27 mouse cellular contexts compared by ENCODE assay signal in genomic region chr14:22940576-22940975, GRCm38 (mm10).
A peak's percentile ranks its signal among the peaks of the same experiment; 100 is the strongest.
DNase-seq lines count a peak whose midpoint lies in the region; ATAC-seq and TF ChIP-seq lines count a peak whose summit lies in the region.
"Had no signal": no experiment of that assay in that cellular context is flagged by ENCODE, and none has a peak within 500 bp of the region (broad histone marks: within the 10 kb centered on the region; RNA-seq: fewer than 3 reads in every experiment).

No protein-coding gene starts in this region.

- no peak for TF ChIP-seq RAD21 in MEL (IDR thresholded peaks at IDR 0.05; ENCODE audit: low read depth, low read length)

- no peak for ATAC-seq in heart, embryonic 12.5 days (ENCODE audit: insufficient number of reproducible peaks, low FRiP score)
- ATAC-seq in kidney, embryonic 15.5 days (replicated peaks; ENCODE audit: low FRiP score), result no peak
- ATAC-seq: forebrain, embryonic 14.5 days; forebrain, postnatal 0 days; hindbrain, postnatal 0 days; inflammation-experienced regulatory T-cells, adult 6 months had no signal

- H3K4me1 ChIP-seq in heart, embryonic 10.5 days, result peaks cover 15% of the 10 kb centered on the region
- peaks cover 12% of the 10 kb centered on the region for H3K4me1 ChIP-seq in heart, embryonic 12.5 days (replicated peaks)
- H3K4me1 ChIP-seq in kidney, embryonic 15.5 days, result peaks cover 17% of the 10 kb centered on the region
- peaks cover 4 to 18% of the 10 kb centered on the region in 2 experiments for H3K4me1 ChIP-seq in MEL (ENCODE audit: control insufficient read depth in 1 of 2, insufficient read depth in 2 of 2, low read length in 2 of 2)

- H3K79me2 ChIP-seq in MEL (ENCODE audit: control insufficient read depth, insufficient read depth, low read length, poor library complexity), result no peaks in the 10 kb centered on the region

- no peak overlapping the region for H3K4me3 ChIP-seq in heart, embryonic 10.5 days
- no peak overlapping the region for H3K4me3 ChIP-seq in heart, embryonic 12.5 days
- no peak overlapping the region for H3K4me3 ChIP-seq in kidney, embryonic 15.5 days (replicated peaks)
- H3K4me3 ChIP-seq in MEL (ENCODE audit: control insufficient read depth in 1 of 2, insufficient read depth in 1 of 2, low read depth in 2 of 2, low read length in 2 of 2), result no peak overlapping the region
- H3K4me3 ChIP-seq: embryonic facial prominence, embryonic 13.5 days; gastrocnemius, adult 2 months; heart, embryonic 13.5 days had no signal

- H3K27me3 ChIP-seq in heart, embryonic 10.5 days (ENCODE audit: insufficient read depth, poor library complexity, severe bottlenecking), result no peaks in the 10 kb centered on the region
- H3K27me3 ChIP-seq in heart, embryonic 12.5 days (replicated peaks), result no peaks in the 10 kb centered on the region; the same call in 1 of the 2 replicates
- no peaks in the 10 kb centered on the region for H3K27me3 ChIP-seq in kidney, embryonic 15.5 days
- no peaks in the 10 kb centered on the region for H3K27me3 ChIP-seq in MEL (ENCODE audit: control insufficient read depth in 1 of 2, insufficient read depth in 2 of 2, low read length in 2 of 2)
- H3K27me3 ChIP-seq: CH12.LX; embryonic facial prominence, embryonic 13.5 days; heart, embryonic 13.5 days had no signal

- H3K4me2 ChIP-seq in heart, embryonic 12.5 days, result no peak overlapping the region
- H3K4me2 ChIP-seq in kidney, embryonic 15.5 days, result no peak overlapping the region
- H3K4me2 ChIP-seq: embryonic facial prominence, embryonic 13.5 days; hindbrain, embryonic 14.5 days had no signal

- H3K27ac ChIP-seq in heart, embryonic 10.5 days, result peak overlapping the region; percentile 16; the same call in 1 of the 2 replicates
- no peak overlapping the region for H3K27ac ChIP-seq in heart, embryonic 12.5 days (ENCODE audit: poor library complexity, severe bottlenecking)
- H3K27ac ChIP-seq in kidney, embryonic 15.5 days, result 0 out of 2 replicates have a peak overlapping the region, but pooled peaks have one; percentile 22
- no peak overlapping the region for H3K27ac ChIP-seq in MEL (ENCODE audit: control insufficient read depth, low read depth, low read length)
- H3K27ac ChIP-seq: embryonic facial prominence, embryonic 13.5 days; gastrocnemius, adult 2 months; heart, embryonic 13.5 days; hindbrain, embryonic 14.5 days; hindbrain, postnatal 0 days had no signal

- TF ChIP-seq POLR2A in MEL (IDR thresholded peaks at IDR 0.05; ENCODE audit: control insufficient read depth in 1 of 2, insufficient read depth in 1 of 2, low read depth in 1 of 2, low read length in 2 of 2, poor library complexity in 1 of 2), result no peak

- H3K36me3 ChIP-seq in heart, embryonic 10.5 days, result no peaks in the 10 kb centered on the region
- H3K36me3 ChIP-seq in heart, embryonic 12.5 days, result no peaks in the 10 kb centered on the region
- no peaks in the 10 kb centered on the region for H3K36me3 ChIP-seq in kidney, embryonic 15.5 days
- peaks cover 0 to 7% of the 10 kb centered on the region in 2 experiments; a peak in 2 of 4 replicates for H3K36me3 ChIP-seq in MEL (ENCODE audit: control insufficient read depth in 1 of 2, insufficient read depth in 2 of 2, low read length in 2 of 2)
- H3K36me3 ChIP-seq: embryonic facial prominence, embryonic 13.5 days; G1E; heart, embryonic 13.5 days had no signal

- whole genome bisulfite sequencing in heart, embryonic 10.5 days, result 35% methylated on average over 2 of the region's 2 CpGs
- WGBS in heart, embryonic 12.5 days, result 28% methylated on average over 2 of the region's 2 CpGs
- 53% methylated on average over 2 of the region's 2 CpGs for WGBS in kidney, embryonic 15.5 days

- TF ChIP-seq CTCF in MEL (IDR thresholded peaks at IDR 0.05 in 2 of 3, conservative IDR thresholded peaks at IDR 0.05 in 1 of 3; ENCODE audit: control insufficient read depth in 1 of 3, insufficient read depth in 1 of 3, low read depth in 2 of 3, low read length in 3 of 3, poor library complexity in 1 of 3, severe bottlenecking in 1 of 3), result no peak

- H3K9me3 ChIP-seq in heart, embryonic 10.5 days, result no peaks in the 10 kb centered on the region
- no peaks in the 10 kb centered on the region for H3K9me3 ChIP-seq in heart, embryonic 12.5 days (replicated peaks)
- H3K9me3 ChIP-seq in kidney, embryonic 15.5 days (replicated peaks), result no peaks in the 10 kb centered on the region
- H3K9me3 ChIP-seq in MEL (replicated peaks; ENCODE audit: insufficient read depth, low read length), result no peaks in the 10 kb centered on the region
- H3K9me3 ChIP-seq: embryonic facial prominence, embryonic 13.5 days; heart, embryonic 13.5 days had no signal

- H3K9ac ChIP-seq in heart, embryonic 12.5 days, result no peak overlapping the region
- H3K9ac ChIP-seq in kidney, embryonic 15.5 days, result no peak overlapping the region
- H3K9ac ChIP-seq in MEL (ENCODE audit: control insufficient read depth, low read depth, low read length, poor library complexity, severe bottlenecking), result no peak overlapping the region
- H3K9ac ChIP-seq: embryonic facial prominence, embryonic 13.5 days; forebrain, postnatal 0 days; heart, embryonic 13.5 days; hindbrain, embryonic 14.5 days had no signal

- peak; percentile 26 to 42; a peak in 1 of 4 replicates for TF ChIP-seq EP300 in MEL (IDR thresholded peaks at IDR 0.05; ENCODE audit: low read depth in 1 of 2, low read length in 2 of 2)

- DNase-seq in heart, embryonic 10.5 days (ENCODE audit: low spot score), result no peak
- no peak for DNase-seq in kidney, adult 11 months
- no peak for DNase-seq in MEL (ENCODE audit: low read depth, low spot score)
- no peak for DNase-seq in urinary bladder, postnatal 36 days (ENCODE audit: low spot score in 2 of 2)
- DNase-seq: adrenal gland, adult 2 months; adrenal gland, postnatal 14 days; B cell, adult 2 months; cerebellum, adult 11 months; cerebellum, adult 2 months; cerebellum, adult 9-11 months; cerebellum, postnatal 25 days; forebrain, postnatal 0 days; gastrocnemius, adult 2 months; gastrocnemius, postnatal 14 days; heart, adult 11 months; heart, postnatal 14 days; heart, postnatal 4 days had no signal

TF ChIP-seq in MEL, 35 proteins besides CTCF, POLR2A, EP300 and RAD21:
- TF ChIP-seq ETS1 (IDR thresholded peaks at IDR 0.05; ENCODE audit: low read depth, low read length) (peak; percentile 41; the same call in 1 of the 2 replicates), GATA1 (IDR thresholded peaks at IDR 0.05; ENCODE audit: low read depth, low read length) (peak; percentile 39), TCF12 (IDR thresholded peaks at IDR 0.05; ENCODE audit: low read depth, low read length) (0 out of 2 replicates have a peak, but pooled peaks have one; percentile 26), GABPA (IDR thresholded peaks at IDR 0.05; ENCODE audit: low read depth, low read length) (no peak), NRF1 (IDR thresholded peaks at IDR 0.05; ENCODE audit: insufficient read depth, low read depth, low read length, poor library complexity, severe bottlenecking) (no peak)

Comparison
In these comparisons a context has a peak if more than half of its experiments do, and no peak if none do; other contexts are left out.
1. H3K27ac ChIP-seq: peak in heart, embryonic 10.5 days (single experiment) and kidney, embryonic 15.5 days (single experiment); none in heart, embryonic 12.5 days (single experiment) and MEL (single experiment).